Mouse (Mus musculus): ENCODE results near the gene Morn3.

- TF ChIP-seq CTCF (IDR thresholded peaks at IDR 0.05) (no peak), EP300 (IDR thresholded peaks at IDR 0.05) (no peak)
Measured at GRCm38 (mm10) chr5:123050918-123051317, 4.1 kb upstream of the Morn3 start.

Measured in lung, postnatal 0 days (tissue).